Mouse (Mus musculus) 416B (cell line): ENCODE measurements at regions not wholly inside any gene's neighbourhood (a gene's known extent, or its start where the extent isn't known, plus 50 kb on each side); places are given as distances from the start of the nearest gene placed in this dataset.

Source experiments
- DNase-seq: peaks from one replicate; pipeline ENCODE4 v3.0.0; 2011; ENCODE audit warnings: low read depth

DNA sequence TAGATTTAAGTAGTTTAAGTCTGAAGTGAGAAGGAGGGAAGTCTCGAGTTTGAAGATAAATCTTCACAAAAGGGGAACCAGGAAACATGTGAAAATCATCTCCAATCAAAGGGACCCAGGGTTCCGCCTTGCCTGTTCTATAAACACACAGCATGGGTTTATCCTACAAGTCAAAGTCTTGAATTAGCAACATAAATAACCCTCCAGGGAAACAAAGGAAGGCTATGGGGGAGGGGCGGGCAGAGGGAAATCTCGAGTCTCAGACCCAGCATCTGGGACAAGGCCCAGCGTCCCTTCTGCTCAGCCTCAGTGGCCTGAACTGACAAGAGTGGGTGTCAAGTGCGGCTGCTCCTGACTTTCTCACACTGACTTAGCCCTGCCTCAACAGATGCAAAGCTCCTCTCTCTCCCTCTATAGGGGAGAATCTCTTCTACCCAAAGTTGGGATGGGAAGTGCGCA lies 240.3 kb upstream of the Lrig3 start:
- DNase-seq: no peak

DNA sequence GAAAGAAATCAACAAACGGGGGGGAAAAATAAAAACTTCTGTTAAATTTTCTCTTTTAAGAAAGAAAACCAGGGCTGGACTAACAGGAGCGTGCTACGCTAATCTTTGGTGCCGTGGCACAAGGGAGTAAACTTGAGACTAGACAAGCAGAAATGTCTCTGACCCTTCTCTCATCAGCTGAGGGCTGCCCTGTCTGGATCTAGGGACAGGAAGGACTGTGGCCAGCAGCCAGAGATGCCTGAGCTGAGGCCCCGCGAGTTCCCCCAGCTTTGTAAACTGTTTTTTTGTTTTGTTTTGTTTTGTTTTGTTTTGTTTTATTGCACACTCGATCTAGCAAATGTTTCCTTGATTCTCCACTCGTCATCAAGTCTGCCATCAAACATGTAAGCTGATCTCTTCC lies 239.4 kb upstream of the Lrig3 start:
- DNase-seq: no peak

DNA sequence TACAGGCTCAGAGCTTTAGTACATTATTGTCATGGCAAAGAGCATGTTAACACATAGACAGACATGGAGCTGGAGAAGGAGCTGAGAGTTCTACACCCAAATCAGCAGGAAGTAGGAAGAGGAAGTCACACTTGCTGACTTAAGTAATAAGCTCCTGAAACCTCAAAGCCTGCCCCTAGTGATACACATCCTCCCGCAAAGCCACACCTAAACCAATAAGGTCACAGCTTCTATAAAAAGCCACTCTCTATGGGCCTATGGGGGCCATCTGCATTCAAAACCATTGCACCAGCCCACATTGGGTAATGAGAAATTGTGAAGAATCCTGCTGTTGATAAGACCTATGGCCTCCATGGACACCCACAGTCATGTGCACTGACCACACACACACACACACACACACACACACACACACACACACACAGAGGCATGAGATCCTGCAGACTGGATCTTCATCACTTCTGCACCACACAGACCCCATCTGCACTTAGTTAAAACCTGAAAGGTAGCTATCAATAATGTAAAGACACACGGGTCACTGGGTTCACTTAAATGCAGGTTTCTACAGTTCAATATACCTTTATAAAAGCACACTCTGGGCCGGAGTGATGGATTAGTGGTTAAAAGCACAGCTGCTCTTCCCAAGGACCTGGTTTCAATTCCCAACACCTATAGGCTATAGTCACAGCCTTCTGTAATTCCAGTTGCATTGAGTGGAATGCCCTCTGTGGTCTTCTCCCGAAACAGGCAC lies 230.0 kb upstream of the Lrig3 start:
- no peak for DNase-seq

GRCm38 (mm10) chr10:125743181-125743580 lies 222.8 kb upstream of the Lrig3 start:
- no peak for DNase-seq

GRCm38 (mm10) chr10:125749031-125749585 lies 216.9 kb upstream of the Lrig3 start:
- no peak for DNase-seq

DNA sequence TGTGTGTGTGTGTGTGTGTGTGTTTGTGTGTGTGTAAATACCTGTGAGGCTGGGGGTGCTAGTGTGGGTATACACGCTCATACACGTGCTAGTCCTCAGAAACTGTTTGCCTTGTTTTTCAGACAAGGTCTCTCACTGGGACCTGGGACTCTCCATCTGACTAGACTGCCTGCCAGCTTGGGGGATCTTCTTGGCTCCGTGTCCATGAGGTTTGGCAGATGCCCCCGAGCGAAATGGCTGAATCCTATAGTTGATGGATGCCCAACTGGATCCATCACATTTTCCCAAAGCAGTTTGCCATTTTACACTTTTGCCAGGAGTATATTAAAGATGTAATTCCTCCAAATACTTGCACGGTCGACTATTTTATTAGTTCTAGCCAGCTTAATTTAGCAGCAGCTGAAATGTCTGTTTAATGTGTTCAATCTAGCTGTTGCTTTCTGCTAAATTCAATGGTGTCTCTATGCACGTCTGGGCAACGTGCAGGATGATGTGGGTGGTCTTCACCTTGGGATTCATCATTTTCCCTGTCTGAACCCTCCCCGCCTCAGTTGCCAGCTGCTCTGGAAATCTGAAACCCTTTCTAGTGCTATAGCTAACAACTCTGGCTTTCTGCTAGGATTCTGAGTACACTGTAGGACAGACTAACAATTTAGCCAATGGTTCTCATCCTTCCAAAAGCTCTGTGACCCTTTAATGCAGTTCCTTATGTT lies 213.3 kb upstream of the Lrig3 start:
- DNase-seq: no peak

DNA sequence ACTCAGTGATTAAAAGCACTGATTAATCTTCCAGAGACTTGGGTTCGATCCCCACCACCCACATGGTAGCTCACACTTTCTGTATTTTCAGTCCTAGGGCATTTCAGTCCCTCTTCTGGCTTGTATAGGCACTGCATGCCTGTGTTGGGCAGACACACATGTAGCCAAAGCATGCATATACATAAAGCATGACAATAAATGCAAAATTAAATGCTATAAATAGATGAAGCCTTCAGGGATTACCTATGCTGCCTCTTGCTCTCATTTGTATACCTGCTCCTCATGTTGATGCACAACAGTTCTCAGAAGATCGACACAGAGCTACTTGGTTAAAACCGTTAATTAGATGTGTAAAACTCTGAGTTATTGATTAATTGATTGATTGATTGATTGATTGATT lies 206.8 kb upstream of the Lrig3 start:
- no peak for DNase-seq

DNA sequence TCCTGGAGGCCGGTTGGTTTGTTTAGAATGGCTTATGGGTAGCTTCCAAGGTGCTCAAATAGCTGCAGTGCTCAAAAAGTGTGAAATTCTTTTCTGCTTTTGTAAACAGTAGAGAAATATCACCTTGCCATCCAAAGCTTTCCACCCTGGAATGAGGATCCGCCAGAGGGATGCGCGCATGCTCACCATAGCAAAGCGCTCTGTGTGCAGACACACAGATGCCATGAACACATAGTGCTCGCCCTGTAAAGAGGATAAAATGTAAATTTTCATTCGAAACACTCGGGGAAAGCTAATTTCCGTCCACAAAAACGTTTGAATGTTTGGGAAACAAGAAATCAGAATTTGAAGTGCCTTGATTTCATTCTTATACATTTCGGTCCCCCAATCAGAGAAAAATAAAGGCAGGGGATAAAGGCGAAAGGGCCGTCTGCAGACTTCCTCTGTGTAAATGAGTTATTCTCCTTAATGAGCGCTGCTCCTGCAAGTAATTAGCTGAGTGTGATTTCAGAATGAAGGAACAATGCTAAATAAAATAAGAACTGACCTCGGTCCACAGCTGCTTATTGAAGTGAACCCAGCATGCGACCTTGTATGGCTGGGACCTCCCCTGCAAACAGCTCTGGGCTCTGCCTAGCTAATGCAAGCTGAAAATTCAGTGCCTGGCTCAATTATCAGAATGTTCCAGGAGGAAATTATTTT lies 203.4 kb upstream of the Lrig3 start:
- DNase-seq: no peak

GRCm38 (mm10) chr10:125764402-125765102 lies 201.4 kb upstream of the Lrig3 start:
- no peak for DNase-seq

GRCm38 (mm10) chr10:125765103-125765820 lies 200.7 kb upstream of the Lrig3 start:
- no peak for DNase-seq

GRCm38 (mm10) chr10:125768281-125768680 lies 197.7 kb upstream of the Lrig3 start:
- no peak for DNase-seq

DNA sequence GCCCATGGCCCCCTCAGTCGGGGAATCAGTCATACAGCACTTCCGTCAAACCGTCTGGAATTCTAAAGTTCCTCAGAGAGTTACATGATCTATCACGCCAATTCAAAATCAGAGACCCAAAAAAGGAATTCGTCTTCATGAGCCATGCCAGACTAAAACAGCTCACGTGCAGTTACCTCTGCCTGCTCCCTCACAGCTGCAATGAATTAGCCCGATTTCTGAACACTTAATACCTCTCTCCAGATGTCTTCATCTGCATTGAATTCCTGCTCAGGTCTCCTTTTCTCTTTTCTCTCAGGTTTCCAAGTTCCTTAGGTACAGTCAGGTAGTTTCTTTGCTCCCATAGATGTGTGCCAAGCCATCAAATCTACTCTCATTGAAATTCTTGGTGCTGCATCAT lies 192.4 kb upstream of the Lrig3 start:
- no peak for DNase-seq

- no peak for DNase-seq
Observed at GRCm38 (mm10) chr10:125782486-125782885, 183.5 kb upstream of the Lrig3 start.

- no peak for DNase-seq
Observed at GRCm38 (mm10) chr10:125784896-125785295, 181.1 kb upstream of the Lrig3 start.

- DNase-seq: no peak
Observed at GRCm38 (mm10) chr10:125785448-125786196, 180.3 kb upstream of the Lrig3 start.

DNA sequence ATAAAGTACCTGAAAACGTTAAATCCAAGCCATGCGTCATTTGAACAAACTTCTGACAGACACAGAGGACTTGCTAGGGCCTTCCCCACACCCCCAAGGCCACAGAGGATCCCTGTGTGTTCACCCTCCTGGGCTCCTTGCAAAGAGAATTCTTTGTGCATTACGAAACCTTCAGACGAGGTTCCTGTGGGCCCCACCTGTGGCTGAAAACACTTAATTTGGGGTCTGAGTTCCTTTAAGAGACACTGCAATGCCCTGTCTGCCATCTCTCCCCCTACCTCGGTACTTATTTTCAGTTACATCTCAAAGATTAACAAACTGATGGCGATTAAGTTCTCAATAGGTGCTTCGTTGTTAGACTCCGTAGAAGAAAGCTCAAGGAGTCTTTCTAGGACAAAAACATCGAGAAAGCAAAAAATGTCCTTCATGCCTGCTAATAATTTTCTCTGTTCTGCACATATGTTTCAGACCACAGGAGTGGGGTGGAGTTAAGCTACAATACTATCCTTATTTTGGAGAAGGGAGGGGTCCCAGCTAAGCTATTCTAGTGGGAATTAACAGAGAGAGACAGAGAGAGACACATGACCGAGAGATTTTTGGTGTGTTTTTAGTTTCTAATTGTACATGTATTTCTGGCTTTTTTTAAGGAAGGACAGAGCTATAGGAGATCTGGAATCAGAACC lies 179.6 kb upstream of the Lrig3 start:
- DNase-seq: no peak

GRCm38 (mm10) chr10:125786880-125787337 lies 179.1 kb upstream of the Lrig3 start:
- no peak for DNase-seq

- no peak for DNase-seq
Observed at GRCm38 (mm10) chr10:125787441-125788060, 178.4 kb upstream of the Lrig3 start.

DNA sequence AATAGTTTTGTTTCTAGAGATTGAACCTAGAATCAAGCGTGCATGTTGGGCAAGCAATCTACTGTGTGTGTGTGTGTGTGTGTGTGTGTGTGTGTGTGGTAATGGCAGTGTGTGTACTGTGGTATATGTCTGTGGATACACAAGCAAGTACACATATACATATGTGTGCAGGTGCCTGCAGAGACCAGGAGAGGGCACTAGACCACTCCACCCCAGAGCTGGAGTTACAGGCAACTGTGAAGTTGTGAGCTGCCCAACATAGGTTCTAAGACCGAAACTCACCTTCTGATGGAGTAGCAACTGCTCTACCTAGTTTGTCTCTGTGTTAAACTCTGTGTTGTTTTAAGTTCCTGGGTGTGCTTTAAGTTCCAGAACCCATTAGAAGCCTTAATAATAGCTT lies 177.7 kb upstream of the Lrig3 start:
- DNase-seq: no peak
